Mouse (Mus musculus) gastrocnemius, adult 2 months (tissue): Measurements from ENCODE around the gene Olfr598. TPM values are rescaled to one million over a fixed set of nuclear protein-coding genes. Genes with fewer than 3 reads are reported as not detected.
"Not testable (repeated sequence)": the region's sequence is repeated elsewhere in the genome, so short reads cannot be mapped to it uniquely, and the experiment has no call there.

Experiments used
- DNase-seq: peaks from one replicate; pipeline ENCODE4 v3.0.0; 2022
- H3K27ac ChIP-seq: fragments of 200-600 bp; 2 replicates; pipeline ENCODE4 v1.8.1; 2022; ENCODE audit warnings: mild to moderate bottlenecking
- H3K4me3 ChIP-seq: fragments of 200-600 bp; 2 replicates; pipeline ENCODE4 v1.8.1; 2022; ENCODE audit warnings: mild to moderate bottlenecking, moderate library complexity
- CTCF ChIP-seq: fragments of 200-600 bp; IDR thresholded peaks from 2 replicates; pipeline ENCODE4 v1.8.1; 2022; ENCODE audit warnings: antibody characterized with exemption, mild to moderate bottlenecking, moderate library complexity
- intact Hi-C: fragments of 180-260 bp; cut with DNase I; formaldehyde crosslinking; loops from one replicate; pipeline ENCODE4 v1.15.1; 2025
- long read RNA-seq, 2 experiments: library from polyadenylated mRNA; stranded (forward); transcript quantifications; one replicate each; pipeline ENCODE4 v2.0.0; 2021
- total RNA-seq, 2 experiments: library from RNA; stranded (reverse); gene quantifications; 2 replicates each; pipeline ENCODE4 v1.2.3; 2021

Gene Olfr598
- total RNA-seq, result not detected
- long read RNA-seq, experiment 1, result 0 reads
- long read RNA-seq, experiment 2, result 0 reads

DNA sequence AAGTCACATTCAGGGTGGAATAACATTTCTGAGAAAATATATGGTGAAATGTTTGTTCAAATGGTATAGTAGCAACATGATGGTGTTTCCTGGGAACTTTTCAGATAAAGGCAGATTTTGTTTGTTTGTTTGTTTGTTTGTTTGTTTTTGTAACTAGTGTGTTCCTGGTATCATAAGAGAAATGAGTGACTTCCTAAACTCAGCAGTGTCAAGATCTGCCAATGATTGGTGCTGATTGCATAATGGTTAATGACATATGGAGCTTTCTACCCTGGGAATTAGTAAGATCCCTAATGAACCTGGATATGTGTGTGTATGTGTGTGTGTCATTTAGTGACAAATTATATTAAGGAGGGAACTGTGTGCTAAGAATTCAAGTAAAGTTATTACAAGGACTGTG lies at the start of gene Olfr598:
Gene Olfr598, plus strand, starts transcription at position 301 of the 400 bp plus-strand sequence.
- DNase-seq, result no peak
- Histone ChIP-seq H3K4me3 (no peak within 1 kb of the TSS), H3K27ac (no peak within 1 kb of the TSS)
- intact Hi-C loops, result no loop called here
- no peak for TF ChIP-seq CTCF

DNA sequence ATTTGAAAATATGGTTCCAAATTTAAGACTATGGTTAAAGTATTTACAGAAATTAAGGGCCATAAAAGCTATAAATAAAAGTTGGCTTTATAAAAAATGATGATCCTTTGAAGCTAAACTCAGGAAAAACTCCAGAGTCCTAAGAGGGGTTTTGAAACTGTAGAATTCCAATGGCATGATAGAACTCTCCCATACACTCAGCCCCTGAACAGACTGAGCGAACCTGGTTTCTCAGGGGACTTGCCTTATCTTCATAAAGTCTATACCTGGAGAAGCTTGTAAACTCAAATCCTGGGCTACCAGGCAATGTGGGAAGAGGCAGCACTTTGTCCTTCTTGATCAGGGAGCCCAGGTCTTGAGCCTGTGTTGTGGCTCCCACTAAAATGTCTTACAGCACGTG lies 18.0 kb upstream of the Olfr598 start, which contains the start of gene Olfr596:
Gene Olfr596, plus strand, starts transcription at position 301 of the 400 bp plus-strand sequence.
- intact Hi-C loops, H3K4me3 ChIP-seq, H3K27ac ChIP-seq, DNase-seq: not testable (repeated sequence)

DNA sequence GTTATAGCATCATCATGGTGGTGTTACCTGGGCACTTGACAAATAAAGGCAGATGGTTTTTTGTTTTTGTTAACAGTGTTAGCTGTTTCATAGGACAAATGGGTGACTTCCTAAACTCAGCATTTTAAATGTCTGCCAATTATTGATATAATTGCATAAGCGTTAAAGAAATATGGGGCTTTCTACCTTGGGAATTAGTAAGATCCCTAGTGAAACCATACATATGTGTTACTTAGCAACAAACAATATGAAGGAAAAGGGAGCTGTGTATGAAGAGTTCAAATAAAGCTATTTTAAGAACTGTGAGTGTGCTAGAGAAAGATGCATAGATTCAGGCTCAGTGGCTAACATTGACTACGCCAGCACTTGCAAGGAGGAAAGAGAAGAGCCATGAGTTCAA lies 7.4 kb upstream of the Olfr598 start, which contains the start of gene Olfr597:
Gene Olfr597, plus strand, starts transcription at position 301 of the 400 bp plus-strand sequence.
- intact Hi-C loops, result loop anchor here (10.0 kb wide), 1 partner anchor 59 kb away; no protein-coding TSS in a partner anchor
- not testable (repeated sequence) for DNase-seq, H3K27ac ChIP-seq, H3K4me3 ChIP-seq

DNA sequence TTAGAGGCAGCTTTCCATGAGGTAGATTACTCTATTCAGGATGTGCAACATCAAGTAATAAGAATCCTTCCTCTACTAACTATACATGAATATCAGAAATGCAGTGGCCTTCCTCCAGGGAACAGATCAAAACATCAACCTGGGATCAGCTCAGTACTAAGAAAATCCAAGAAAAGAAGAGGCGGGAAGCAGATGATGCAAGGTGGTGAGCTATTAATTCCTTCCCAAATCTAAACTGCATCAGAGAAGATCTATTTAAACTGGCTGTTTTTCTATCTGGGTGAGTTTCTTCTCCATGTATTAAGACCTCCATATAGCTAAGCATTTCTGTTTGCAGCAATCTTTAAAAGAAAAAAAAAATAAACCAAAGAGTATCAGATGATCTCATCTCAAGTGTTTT lies 12.2 kb downstream of the Olfr598 start, which contains the start of gene Olfr599:
Gene Olfr599, plus strand, starts transcription at position 301 of the 400 bp plus-strand sequence.
- intact Hi-C loops, result no loop called here
- no peak for DNase-seq
- TF ChIP-seq CTCF, result no peak

DNA sequence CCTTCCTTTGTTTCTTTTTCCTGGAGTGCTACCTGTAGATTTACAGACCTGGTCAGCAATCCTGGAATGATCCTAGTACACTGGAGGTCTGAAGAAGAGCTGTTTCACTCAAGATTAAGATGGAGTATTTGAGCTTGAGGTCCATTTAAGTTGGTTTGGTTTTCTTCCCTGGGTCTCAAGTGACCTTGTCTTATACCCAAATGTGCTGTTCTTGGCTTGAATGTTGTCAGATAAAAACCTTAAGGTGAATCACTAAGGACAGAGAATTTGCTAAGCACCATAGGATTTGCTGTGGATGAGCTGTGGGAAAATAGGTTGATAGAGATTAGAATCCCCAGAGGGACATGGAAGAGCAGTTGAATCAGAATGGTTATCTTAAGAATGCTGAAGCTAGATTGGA lies 26.2 kb downstream of the Olfr598 start, which contains the start of gene Olfr600:
Gene Olfr600, minus strand, starts transcription at position 101 of the 400 bp plus-strand sequence.
- no peak within 1 kb of the TSS for H3K27ac ChIP-seq
- no peak within 1 kb of the TSS for H3K4me3 ChIP-seq
- TF ChIP-seq CTCF, result no peak
- DNase-seq, result no peak
- intact Hi-C loops, result no loop called here

More for the DNA sequence above, 12.2 kb downstream of the Olfr598 start, which contains the start of gene Olfr599:
- H3K27ac ChIP-seq, result no peak within 1 kb of the TSS
- H3K4me3 ChIP-seq, result no peak within 1 kb of the TSS

DNA sequence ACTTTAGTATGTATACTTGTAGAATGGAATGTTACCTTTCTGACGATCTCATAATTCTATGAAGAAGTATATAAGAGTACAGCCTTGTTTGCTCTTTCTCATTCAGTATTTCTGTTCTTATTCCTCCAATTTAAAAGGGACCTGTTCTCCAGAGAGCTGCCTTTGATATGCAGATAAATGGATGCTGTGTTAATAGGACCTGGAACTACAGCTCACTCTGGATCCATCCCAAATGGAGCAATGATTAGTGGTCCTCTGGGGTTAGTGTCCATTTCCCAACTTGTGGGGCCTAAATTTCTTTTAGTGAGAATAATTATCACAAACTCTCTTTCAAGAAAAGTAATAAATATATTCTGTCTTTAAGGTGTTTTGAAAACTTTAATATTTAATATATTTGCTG lies 39.2 kb downstream of the Olfr598 start, which contains the start of gene Olfr601:
Gene Olfr601, minus strand, starts transcription at position 101 of the 400 bp plus-strand sequence.
- no peak within 1 kb of the TSS for H3K27ac ChIP-seq
- no peak for DNase-seq
- H3K4me3 ChIP-seq, result no peak within 1 kb of the TSS
- intact Hi-C loops, result no loop called here
- TF ChIP-seq CTCF, result no peak

Other genes with a start within 250 kb of the Olfr598 start
- gene Olfr584, start 241.7 kb upstream of the Olfr598 start, total RNA-seq, result not detected
- gene Olfr585, start 225.8 kb upstream of the Olfr598 start, total RNA-seq, result not detected
- not detected for gene Olfr586, start 197.9 kb upstream of the Olfr598 start, total RNA-seq
- gene Olfr588-ps1, start 182.7 kb upstream of the Olfr598 start, total RNA-seq, result not detected
- not detected for gene Olfr589, start 167.2 kb upstream of the Olfr598 start, total RNA-seq
- gene Olfr591, start 145.2 kb upstream of the Olfr598 start, total RNA-seq, result not detected
- gene Olfr592, start 138.8 kb upstream of the Olfr598 start, total RNA-seq, result not detected
- gene Olfr593, start 111.7 kb upstream of the Olfr598 start, total RNA-seq, result not detected
- not detected for gene Olfr594, start 106.6 kb upstream of the Olfr598 start, total RNA-seq
- gene Usp17ld, start 71.1 kb upstream of the Olfr598 start, total RNA-seq, result not detected
- not detected for gene Olfr596, start 17.9 kb upstream of the Olfr598 start, total RNA-seq
- gene Olfr597, start 7.3 kb upstream of the Olfr598 start, total RNA-seq, result not detected
- not detected for gene Olfr599, start 12.3 kb downstream of the Olfr598 start, total RNA-seq
- gene Olfr600, start 26.1 kb downstream of the Olfr598 start, total RNA-seq, result not detected
- not detected for gene Olfr601, start 39.1 kb downstream of the Olfr598 start, total RNA-seq
- not detected for gene Olfr603, start 62.6 kb downstream of the Olfr598 start, total RNA-seq
- gene Usp17lc, start 91.5 kb downstream of the Olfr598 start, total RNA-seq, result not detected
- gene Olfr605, start 121.9 kb downstream of the Olfr598 start, total RNA-seq, result not detected
- gene Olfr606, start 125.5 kb downstream of the Olfr598 start, total RNA-seq, result not detected
- not detected for gene Olfr607, start 140.6 kb downstream of the Olfr598 start, total RNA-seq
- gene Olfr608, start 146.3 kb downstream of the Olfr598 start, total RNA-seq, result not detected
- not detected for gene Olfr609, start 174.5 kb downstream of the Olfr598 start, total RNA-seq
- not detected for gene Olfr610, start 188.6 kb downstream of the Olfr598 start, total RNA-seq
- gene Olfr611, start 197.3 kb downstream of the Olfr598 start, total RNA-seq, result not detected
- gene Olfr612, start 219.1 kb downstream of the Olfr598 start, total RNA-seq, result not detected
- gene Olfr613, start 224.5 kb downstream of the Olfr598 start, total RNA-seq, result not detected
- gene Olfr615, start 232.5 kb downstream of the Olfr598 start, total RNA-seq, result not detected
- not detected for gene Olfr616, start 245.6 kb downstream of the Olfr598 start, total RNA-seq
- gene Olfr617, start 249.5 kb downstream of the Olfr598 start, total RNA-seq, result not detected